Comparison of ENCODE assay signal across 17 mouse cellular contexts in the genomic region with DNA sequence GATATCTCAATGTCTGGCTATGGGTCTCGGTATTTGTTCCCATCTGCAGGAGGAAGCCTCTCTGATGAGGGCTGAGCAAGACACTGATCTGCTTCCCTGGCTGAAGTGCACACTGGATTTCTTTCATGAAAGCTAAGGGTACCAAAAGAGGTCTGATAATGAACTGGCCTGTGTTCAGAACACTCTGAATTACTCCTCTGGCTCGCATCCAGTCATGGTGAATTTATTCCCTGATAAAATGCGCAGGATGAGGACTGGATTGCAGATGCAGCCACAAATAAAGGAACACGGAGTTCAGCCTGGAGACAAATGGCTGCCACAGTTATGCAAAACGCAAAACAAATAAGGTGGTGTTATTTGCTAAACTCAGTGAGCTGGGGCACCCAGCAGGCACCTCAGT. TPM values are rescaled to one million over a fixed set of nuclear protein-coding genes. Genes with fewer than 3 reads are reported as not detected.
A peak's percentile ranks its signal among the peaks of the same experiment; 100 is the strongest.
DNase-seq lines count a peak whose midpoint lies in the region; ATAC-seq lines count a peak whose summit lies in the region.
"Had no signal": no experiment of that assay in that cellular context is flagged by ENCODE, and none has a peak within 500 bp of the region (broad histone marks: within the 10 kb centered on the region; RNA-seq: fewer than 3 reads in every experiment).

No protein-coding gene starts in this region.

- intact Hi-C loops in left cerebral cortex, postnatal 4 days (cut with DNase I) = no loop called here

- DNase-seq in adrenal gland, adult (ENCODE audit: inconsistent age in 2 of 2, low spot score in 1 of 2) = peak; percentile 65 to 75
- DNase-seq in adrenal gland, adult 18-20 months (ENCODE audit: low spot score in 2 of 2) = no peak
- peak; percentile 20 for DNase-seq in left cerebral cortex, postnatal 4 days
- no peak for DNase-seq in left cerebral cortex, adult 11 months (ENCODE audit: low spot score)
- peak; percentile 21 for DNase-seq in adrenal gland, postnatal 14 days
- peak; percentile 42 to 46 for DNase-seq in layer of hippocampus, postnatal 10 days (ENCODE audit: low spot score in 2 of 2)
- DNase-seq: cerebellum, adult 9-10 months; gastrocnemius, postnatal 36 days; heart, postnatal 36 days; thymus, postnatal 25 days had no signal

- ATAC-seq in CD4-positive, CD25-positive, alpha-beta regulatory T cell, adult 4 months = no peak
- no peak for ATAC-seq in erythroblast, adult 5-6 weeks (replicated peaks; ENCODE audit: low FRiP score, poor library complexity, severe bottlenecking)

RNA-seq across cellular contexts. Expression of gene Tat, which starts 6.3 kb away (rescaled TPM):
- total RNA-seq in adrenal gland, adult 18-20 months (2021) = 1 to 10 TPM in 1 of 2 experiments, under 1 TPM in 1; 0.13 to 1.3 TPM
- total RNA-seq in left cerebral cortex, postnatal 4 days (2021) = not detected
- total RNA-seq in adrenal gland, postnatal 14 days (2021) = 6.8 and 46.2 TPM in 2 replicates
- not detected for total RNA-seq in layer of hippocampus, postnatal 10 days (2021)
- not detected for polyA plus RNA-seq in CD4-positive, CD25-positive, alpha-beta regulatory T cell, adult 4 months (2017; shearing (Covaris generic))
- not detected in 2 replicates for total RNA-seq in erythroblast, adult 5-6 weeks (2015; ENCODE audit: low replicate concordance)
- not detected in 2 replicates for total RNA-seq in erythroblast, adult 5-6 weeks (2017; ENCODE audit: low replicate concordance)
- total RNA-seq: gastrocnemius, postnatal 36 days; megakaryocyte progenitor cell, adult 5-6 weeks had no signal
- polyA plus RNA-seq: erythroblast, embryonic 14.5 days; G1E; kidney, postnatal 0 days; limb, embryonic 12.5 days had no signal

RNA-seq across cellular contexts. Expression of gene Marveld3, which starts 21.9 kb away (rescaled TPM):
- total RNA-seq in adrenal gland, adult 18-20 months (2021) = under 1 TPM; 0.19 to 0.23 TPM
- total RNA-seq in left cerebral cortex, postnatal 4 days (2021) = under 1 TPM; 0.18 to 0.24 TPM
- total RNA-seq in adrenal gland, postnatal 14 days (2021) = 0.15 and 0.53 TPM in 2 replicates
- not detected for total RNA-seq in layer of hippocampus, postnatal 10 days (2021)
- polyA plus RNA-seq in CD4-positive, CD25-positive, alpha-beta regulatory T cell, adult 4 months (2017; shearing (Covaris generic)) = not detected
- not detected in 2 replicates for total RNA-seq in erythroblast, adult 5-6 weeks (2015; ENCODE audit: low replicate concordance)
- not detected in 2 replicates for total RNA-seq in erythroblast, adult 5-6 weeks (2017; ENCODE audit: low replicate concordance)
- total RNA-seq: gastrocnemius, postnatal 36 days; megakaryocyte progenitor cell, adult 5-6 weeks had no signal
- polyA plus RNA-seq: erythroblast, embryonic 14.5 days; G1E had no signal

RNA-seq across cellular contexts. Expression of gene Chst4, which starts 55.6 kb away (rescaled TPM):
- 1 to 10 TPM; 1.5 to 2.4 TPM for total RNA-seq in adrenal gland, adult 18-20 months (2021)
- not detected for total RNA-seq in left cerebral cortex, postnatal 4 days (2021)
- 2.1 and 3.9 TPM in 2 replicates for total RNA-seq in adrenal gland, postnatal 14 days (2021)
- not detected for total RNA-seq in layer of hippocampus, postnatal 10 days (2021)
- not detected for polyA plus RNA-seq in CD4-positive, CD25-positive, alpha-beta regulatory T cell, adult 4 months (2017; shearing (Covaris generic))
- not detected in 2 replicates for total RNA-seq in erythroblast, adult 5-6 weeks (2015; ENCODE audit: low replicate concordance)
- not detected in 2 replicates for total RNA-seq in erythroblast, adult 5-6 weeks (2017; ENCODE audit: low replicate concordance)
- total RNA-seq: G1E; gastrocnemius, postnatal 36 days; megakaryocyte progenitor cell, adult 5-6 weeks had no signal
- polyA plus RNA-seq: erythroblast, embryonic 14.5 days; G1E; limb, embryonic 12.5 days had no signal

Comparison
In these comparisons a context has a peak if more than half of its experiments do, and no peak if none do; other contexts are left out.
1. DNase-seq: peak in adrenal gland, adult (2 of 2), left cerebral cortex, postnatal 4 days (single experiment), adrenal gland, postnatal 14 days (single experiment) and layer of hippocampus, postnatal 10 days (2 of 2); none in adrenal gland, adult 18-20 months (0 of 2) and left cerebral cortex, adult 11 months (single experiment).